Mouse (Mus musculus) olfactory bulb, adult 2 months (tissue): Measurements from ENCODE around the gene Daxx.

Experiments
- CTCF ChIP-seq: fragments of 200-500 bp; IDR thresholded peaks from 2 replicates; pipeline ENCODE4 v1.5.1; 2012; ENCODE audit warnings: low read depth, mild to moderate bottlenecking, low read length, moderate library complexity; ENCODE audit not compliant: insufficient read depth
- POLR2A ChIP-seq: fragments of 200-500 bp; IDR thresholded peaks from 2 replicates; pipeline ENCODE4 v1.6.1; 2012; ENCODE audit warnings: mild to moderate bottlenecking, low read depth, low read length, moderate library complexity; ENCODE audit not compliant: insufficient read depth

DNA sequence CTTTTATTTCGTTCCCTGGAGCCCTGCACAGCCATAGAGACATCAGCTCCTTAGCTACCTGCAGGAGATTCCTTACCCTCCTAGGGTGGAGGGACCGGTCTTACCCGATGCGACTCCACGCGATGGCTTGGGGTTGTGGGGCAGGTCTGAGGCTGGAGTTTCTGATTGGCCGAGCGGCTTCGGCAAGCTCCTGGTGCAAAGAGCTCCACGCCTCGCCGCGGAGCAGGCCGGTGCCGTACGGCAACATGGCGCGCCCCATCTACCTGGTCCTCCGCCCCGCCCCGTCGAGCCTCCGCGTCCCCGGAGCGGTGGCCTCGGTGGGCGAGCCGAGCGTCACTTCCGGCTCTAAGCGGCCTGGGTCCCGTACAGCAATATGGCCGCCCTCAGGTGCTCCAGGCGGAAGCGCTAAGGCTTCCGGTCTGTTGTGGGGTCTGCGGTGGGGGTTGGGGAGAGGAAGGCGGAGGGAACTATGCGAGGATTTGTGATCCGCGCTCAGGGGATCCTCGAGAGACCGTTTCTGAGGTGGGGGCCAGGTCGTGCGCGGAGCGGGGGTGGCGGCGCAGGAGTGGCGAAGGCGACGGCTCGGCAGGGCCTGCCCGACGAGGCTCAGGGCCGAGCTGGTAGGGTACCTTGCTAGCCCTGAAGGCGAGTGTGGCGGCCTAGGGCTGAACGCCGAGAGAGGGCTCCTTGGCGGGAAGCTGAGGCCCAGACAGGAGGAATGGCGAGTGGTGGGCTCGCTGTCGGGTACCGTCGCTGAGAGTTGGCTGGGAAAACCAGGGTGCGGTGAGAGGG is at the start of gene Daxx:
- TF ChIP-seq CTCF (no peak), POLR2A (peak; percentile 55; the same call in 1 of the 2 replicates)
